Mouse (Mus musculus): ENCODE data around the gene Vmn2r117. TPM values are rescaled to one million over a fixed set of nuclear protein-coding genes. Genes with fewer than 3 reads are reported as not detected.
"Not testable (repeated sequence)": the region's sequence is repeated elsewhere in the genome, so short reads cannot be mapped to it uniquely, and the experiment has no call there.

Gene Vmn2r117
- not detected in 2 replicates for polyA plus RNA-seq (2012; ENCODE audit: insufficient read depth, insufficient read length, missing spikeins)

- not testable (repeated sequence) for H3K27ac ChIP-seq (ENCODE audit: insufficient read depth, low read depth, low read length); H3K4me3 ChIP-seq (ENCODE audit: insufficient read depth, low read length); H3K4me1 ChIP-seq (ENCODE audit: control insufficient read depth, insufficient read depth, low read length)
Measured at GRCm38 (mm10) chr17:23479599-23479998, at the start of gene Vmn2r117. Gene Vmn2r117, minus strand, starts transcription at chr17:23479699.

GRCm38 (mm10) chr17:23522941-23523732 is 43.6 kb upstream of the Vmn2r117 start:
- H3K27ac ChIP-seq (ENCODE audit: insufficient read depth, low read depth, low read length); H3K4me1 ChIP-seq (ENCODE audit: control insufficient read depth, insufficient read depth, low read length); H3K4me3 ChIP-seq (ENCODE audit: insufficient read depth, low read length): not testable (repeated sequence)

- H3K4me3 ChIP-seq (ENCODE audit: insufficient read depth, low read length) = no peak overlapping the region
- TF ChIP-seq POLR2A (IDR thresholded peaks at IDR 0.05; ENCODE audit: borderline replicate concordance, low read depth, low read length) (no peak), CTCF (IDR thresholded peaks at IDR 0.05; ENCODE audit: low read depth, low read length) (no peak)
- H3K4me1 ChIP-seq (ENCODE audit: control insufficient read depth, insufficient read depth, low read length) = no peaks in the 10 kb centered on the region
- no peak overlapping the region for H3K27ac ChIP-seq (ENCODE audit: insufficient read depth, low read depth, low read length)
Measured at GRCm38 (mm10) chr17:23518701-23519423, 39.4 kb upstream of the Vmn2r117 start.

- TF ChIP-seq CTCF (IDR thresholded peaks at IDR 0.05; ENCODE audit: low read depth, low read length) (no peak), POLR2A (IDR thresholded peaks at IDR 0.05; ENCODE audit: borderline replicate concordance, low read depth, low read length) (no peak)
- no peaks in the 10 kb centered on the region for H3K4me1 ChIP-seq (ENCODE audit: control insufficient read depth, insufficient read depth, low read length)
- no peak overlapping the region for H3K4me3 ChIP-seq (ENCODE audit: insufficient read depth, low read length)
- H3K27ac ChIP-seq (ENCODE audit: insufficient read depth, low read depth, low read length) = no peak overlapping the region
Measured at GRCm38 (mm10) chr17:23433150-23433679, 46.3 kb downstream of the Vmn2r117 start.

Other genes starting within 250 kb of the Vmn2r117 start
- gene Vmn2r114, start 167.2 kb downstream of the Vmn2r117 start, polyA plus RNA-seq (2012; ENCODE audit: insufficient read depth, insufficient read length, missing spikeins) = 0.13 TPM in 1 of 2 replicates, not detected in the other
- gene Vmn2r115, start 136.0 kb downstream of the Vmn2r117 start, polyA plus RNA-seq (2012; ENCODE audit: insufficient read depth, insufficient read length, missing spikeins) = 0.15 TPM in 1 of 2 replicates, not detected in the other
- gene Vmn2r116, start 95.1 kb downstream of the Vmn2r117 start, polyA plus RNA-seq (2012; ENCODE audit: insufficient read depth, insufficient read length, missing spikeins) = not detected in 2 replicates
- gene Zfp213, start 84.5 kb upstream of the Vmn2r117 start, polyA plus RNA-seq (2012; ENCODE audit: insufficient read depth, insufficient read length, missing spikeins) = 2.6 and 4.1 TPM in 2 replicates
- 1.2 and 1.3 TPM in 2 replicates for gene Zfp13, start 119.8 kb upstream of the Vmn2r117 start, polyA plus RNA-seq (2012; ENCODE audit: insufficient read depth, insufficient read length, missing spikeins)
- gene Zscan10, start 121.2 kb upstream of the Vmn2r117 start, polyA plus RNA-seq (2012; ENCODE audit: insufficient read depth, insufficient read length, missing spikeins) = not detected in 2 replicates
- gene Mmp25, start 165.6 kb upstream of the Vmn2r117 start, polyA plus RNA-seq (2012; ENCODE audit: insufficient read depth, insufficient read length, missing spikeins) = 0.38 and 0.41 TPM in 2 replicates
- not detected in 2 replicates for gene Bicdl2, start 180.8 kb upstream of the Vmn2r117 start, polyA plus RNA-seq (2012; ENCODE audit: insufficient read depth, insufficient read length, missing spikeins)
- 101 and 118 TPM in 2 replicates for gene Hcfc1r1, start 193.9 kb upstream of the Vmn2r117 start, polyA plus RNA-seq (2012; ENCODE audit: insufficient read depth, insufficient read length, missing spikeins)
- 20.9 and 23.4 TPM in 2 replicates for gene Thoc6, start 194.2 kb upstream of the Vmn2r117 start, polyA plus RNA-seq (2012; ENCODE audit: insufficient read depth, insufficient read length, missing spikeins)
- gene Tnfrsf12a, start 197.8 kb upstream of the Vmn2r117 start, polyA plus RNA-seq (2012; ENCODE audit: insufficient read depth, insufficient read length, missing spikeins) = 4.9 and 5.6 TPM in 2 replicates
- not detected in 2 replicates for gene Cldn6, start 199.6 kb upstream of the Vmn2r117 start, polyA plus RNA-seq (2012; ENCODE audit: insufficient read depth, insufficient read length, missing spikeins)
- gene Cldn9, start 204.3 kb upstream of the Vmn2r117 start, polyA plus RNA-seq (2012; ENCODE audit: insufficient read depth, insufficient read length, missing spikeins) = not detected in 2 replicates
- not detected in 2 replicates for gene 1520401A03Rik, start 243.1 kb upstream of the Vmn2r117 start, polyA plus RNA-seq (2012; ENCODE audit: insufficient read depth, insufficient read length, missing spikeins)
- gene Pkmyt1, start 246.6 kb upstream of the Vmn2r117 start, polyA plus RNA-seq (2012; ENCODE audit: insufficient read depth, insufficient read length, missing spikeins) = 17.3 and 20.1 TPM in 2 replicates

Data from bone marrow macrophage, adult 2 months (primary cell).